Mouse (Mus musculus) CD4-positive, CD25-positive, alpha-beta regulatory T cell (primary cell): ENCODE results near the gene Vmn1r30. TPM values are rescaled to one million over a fixed set of nuclear protein-coding genes. Genes with fewer than 3 reads are reported as not detected.

ENCODE experiments used
- polyA plus RNA-seq: library from polyadenylated mRNA; unstranded; fragments of 100-300 nt; shearing (Covaris generic); gene quantifications from one replicate; pipeline ENCODE4 v1.2.1, GENCODE M21; 2017

The Vmn1r30 gene
- polyA plus RNA-seq, result not detected

DNA sequence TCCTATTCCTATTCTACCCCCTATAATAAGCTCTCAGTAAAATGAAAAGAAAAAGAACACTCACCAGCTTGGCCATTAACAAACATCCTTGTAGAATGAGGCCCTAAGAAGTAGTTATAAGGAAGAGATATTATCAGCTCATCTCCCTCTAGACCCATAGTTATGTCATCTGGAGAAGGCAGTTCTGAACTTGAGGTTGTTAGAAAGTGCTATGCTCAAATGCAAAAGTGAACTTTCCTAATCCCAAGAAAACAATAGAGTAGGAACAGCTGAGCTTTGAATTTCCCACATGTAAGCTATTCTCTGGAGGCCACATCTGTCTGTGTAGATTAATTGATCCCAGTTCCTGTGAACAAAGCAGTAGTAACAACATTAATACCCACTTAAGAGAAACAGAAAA, at the start of gene Vmn1r30:
TSS of gene Vmn1r30 (minus strand) at position 101 of the 400 bp plus-strand sequence.

DNA sequence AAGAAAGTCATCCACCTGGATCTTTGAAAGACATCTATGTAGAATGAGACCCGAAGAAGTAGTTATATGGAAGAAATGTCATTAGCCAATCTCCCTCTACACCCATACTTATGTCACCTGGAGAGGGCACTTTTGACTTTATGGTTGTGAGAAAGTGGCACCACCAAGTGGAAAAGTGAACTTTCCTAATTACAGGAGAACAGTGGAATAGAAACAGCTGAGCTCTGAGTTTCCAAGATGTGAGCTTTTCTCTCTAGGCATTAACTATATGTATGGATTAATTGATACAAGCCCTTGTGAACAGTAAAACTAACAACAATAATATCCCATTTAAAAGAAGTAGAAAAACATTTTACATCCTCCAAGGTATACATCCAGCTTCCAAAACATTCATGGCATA, 32.0 kb upstream of the Vmn1r30 start, which contains the start of gene Vmn1r31:
TSS of gene Vmn1r31 (minus strand) at position 101 of the 400 bp plus-strand sequence.

Other genes with a start within 250 kb of the Vmn1r30 start
- gene Vmn1r27, start 224.6 kb downstream of the Vmn1r30 start, polyA plus RNA-seq, result not detected
- not detected for gene Vmn1r28, start 181.3 kb downstream of the Vmn1r30 start, polyA plus RNA-seq
- not detected for gene Vmn1r29, start 141.8 kb downstream of the Vmn1r30 start, polyA plus RNA-seq
- gene Vmn1r31, start 31.9 kb upstream of the Vmn1r30 start, polyA plus RNA-seq, result not detected
- gene Abcg2, start 141.1 kb upstream of the Vmn1r30 start, polyA plus RNA-seq, result 19.7 TPM